Mouse (Mus musculus): ENCODE data around the gene Chst3.

- TF ChIP-seq POLR2A (IDR thresholded peaks at IDR 0.05; ENCODE audit: insufficient read depth, low read length) (no peak), CTCF (IDR thresholded peaks at IDR 0.05; ENCODE audit: low read depth, low read length) (peak; percentile 98)
Observed at GRCm38 (mm10) chr10:60245041-60245440, 26.0 kb upstream of the Chst3 start.
